Mouse (Mus musculus) left cerebral cortex, postnatal 14 days (tissue): ENCODE results near the gene Golph3l. TPM values are rescaled to one million over a fixed set of nuclear protein-coding genes. Genes with fewer than 3 reads are reported as not detected.
"Not testable (repeated sequence)": the region's sequence is repeated elsewhere in the genome, so short reads cannot be mapped to it uniquely, and the experiment has no call there.

Experiments used
- DNase-seq, 2 experiments: peaks; one replicate each; pipeline ENCODE4 v3.0.0; 2021 to 2022; ENCODE audit warnings: low spot score in 2 of 2, mixed read lengths in 1 of 2
- intact Hi-C: fragments of 180-260 bp; cut with DNase I; formaldehyde crosslinking; loops from one replicate; pipeline ENCODE4 v1.15.1; 2025
- total RNA-seq, 2 experiments: library from RNA; stranded (reverse); gene quantifications; 2 replicates each; pipeline ENCODE4 v1.2.3; 2021

Gene Golph3l
- total RNA-seq, 2 experiments from 2014 or later, result 15.8 to 21.1 TPM

DNA sequence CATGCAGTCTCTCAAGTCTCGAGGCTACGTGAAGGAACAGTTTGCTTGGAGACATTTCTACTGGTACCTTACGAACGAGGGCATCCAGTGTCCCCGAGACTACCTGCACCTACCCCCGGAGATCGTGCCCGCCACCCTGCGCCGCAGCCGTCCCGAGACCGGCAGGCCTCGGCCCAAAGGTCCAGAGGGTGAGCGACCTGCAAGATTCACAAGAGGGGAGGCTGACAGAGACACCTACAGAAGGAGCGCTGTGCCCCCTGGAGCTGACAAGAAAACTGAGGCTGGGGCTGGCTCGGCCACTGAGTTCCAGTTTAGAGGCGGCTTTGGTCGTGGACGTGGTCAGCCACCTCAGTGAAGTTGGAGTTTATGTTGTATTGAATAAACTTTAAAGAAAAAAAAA lies 33.7 kb downstream of the Golph3l start:
- intact Hi-C loops, DNase-seq: not testable (repeated sequence)

DNA sequence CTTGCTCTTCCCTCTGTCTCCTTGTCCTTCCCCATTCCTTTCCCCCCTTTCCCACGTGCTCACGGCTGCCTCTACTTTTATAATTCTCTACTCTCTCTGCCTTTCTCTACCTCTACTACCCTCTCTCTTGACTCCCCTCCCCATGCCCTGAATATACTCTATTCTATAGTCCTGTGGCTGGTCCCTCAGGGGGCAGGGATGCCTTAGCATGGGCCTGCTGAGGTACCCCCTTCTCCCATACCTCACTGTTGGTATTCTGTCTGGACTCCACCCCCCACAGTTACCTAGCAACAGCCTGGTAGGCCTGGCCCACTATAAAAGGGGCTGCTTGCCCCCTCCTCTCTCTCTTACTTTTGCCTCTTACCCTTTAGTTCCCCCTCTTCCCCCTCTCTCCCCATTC lies 34.8 kb downstream of the Golph3l start:
- intact Hi-C loops, result no loop called here

DNA sequence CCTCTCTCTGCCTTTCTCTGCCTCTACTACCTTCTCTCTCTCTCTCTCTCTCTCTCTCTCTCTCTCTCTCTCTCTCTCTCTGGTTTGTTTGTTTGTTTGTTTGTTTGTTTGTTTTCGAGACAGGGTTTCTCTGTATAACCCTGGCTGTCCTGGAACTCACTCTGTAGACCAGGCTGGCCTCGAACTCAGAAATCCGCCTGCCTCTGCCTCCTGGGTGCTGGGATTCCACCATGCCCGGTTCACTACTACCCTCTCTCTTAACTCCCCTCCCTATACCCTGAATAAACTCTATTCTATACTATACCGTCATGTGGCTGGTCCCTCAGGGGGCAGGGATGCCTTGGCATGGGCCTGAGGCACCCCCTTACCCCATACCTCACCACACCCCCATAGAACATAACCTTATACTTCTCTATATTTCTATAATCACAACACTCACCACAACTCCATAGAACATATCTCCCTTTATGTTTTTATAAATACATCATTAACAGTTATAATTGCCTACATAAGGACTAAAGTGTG lies 35.3 kb downstream of the Golph3l start:
- intact Hi-C loops, DNase-seq: not testable (repeated sequence)

More for the DNA sequence above, 34.8 kb downstream of the Golph3l start:
- DNase-seq, result no peak

GRCm38 (mm10) chr3:95624628-95625503 lies 36.1 kb downstream of the Golph3l start, which contains the start of gene Ensa:
Gene Ensa, plus strand, starts transcription at chr3:95624993.
- intact Hi-C loops, result no loop called here
- DNase-seq, result peak; percentile 99 to 100

DNA sequence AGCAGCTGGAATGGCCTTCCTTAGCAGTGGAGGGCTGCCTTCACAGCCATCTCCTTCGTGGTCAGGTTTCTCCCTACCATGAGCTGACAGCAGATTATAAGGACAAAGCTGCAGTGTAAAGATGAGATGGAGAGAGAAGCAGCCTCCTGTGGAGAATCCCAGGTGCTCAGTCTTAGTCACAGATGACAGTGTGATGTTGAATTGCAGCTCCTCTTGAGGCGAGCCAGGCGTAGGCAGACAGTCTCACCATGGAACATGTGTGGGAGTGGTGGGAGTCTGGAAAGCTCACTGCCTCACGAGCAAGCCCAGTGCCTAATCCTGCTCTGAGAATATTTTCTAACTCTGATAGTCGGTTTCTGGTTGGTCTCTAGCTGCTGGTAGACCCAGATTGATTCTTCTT lies 39.0 kb downstream of the Golph3l start:
- peak; percentile 80 to 90 for DNase-seq
- intact Hi-C loops, result no loop called here

- intact Hi-C loops, result no loop called here
- peak; percentile 62 to 79 for DNase-seq
Measured at GRCm38 (mm10) chr3:95629755-95630154, 41.0 kb downstream of the Golph3l start.

- DNase-seq, result no peak
- intact Hi-C loops, result no loop called here
Measured at GRCm38 (mm10) chr3:95630856-95631255, 42.1 kb downstream of the Golph3l start.

DNA sequence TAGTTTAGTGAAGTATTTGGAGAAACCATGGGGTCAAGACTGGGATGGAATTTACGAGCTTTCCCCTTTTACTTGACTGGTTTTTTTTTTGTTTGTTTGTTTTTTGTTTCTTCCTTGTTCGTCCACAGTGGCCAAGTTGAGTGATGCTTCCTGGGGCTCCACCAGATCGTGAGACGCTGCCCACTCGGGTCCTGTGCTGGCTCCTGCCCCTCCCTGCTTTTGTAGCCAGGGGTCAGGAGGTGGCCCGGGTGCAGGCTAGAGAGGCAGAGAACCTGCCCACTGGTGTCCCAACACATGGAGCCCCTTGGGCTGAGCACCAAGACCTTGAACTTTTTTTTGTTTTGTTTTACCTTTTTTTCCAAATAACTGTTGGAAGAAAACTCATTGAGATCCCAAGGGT lies 42.6 kb downstream of the Golph3l start:
- DNase-seq, result no peak
- intact Hi-C loops, result no loop called here

DNA sequence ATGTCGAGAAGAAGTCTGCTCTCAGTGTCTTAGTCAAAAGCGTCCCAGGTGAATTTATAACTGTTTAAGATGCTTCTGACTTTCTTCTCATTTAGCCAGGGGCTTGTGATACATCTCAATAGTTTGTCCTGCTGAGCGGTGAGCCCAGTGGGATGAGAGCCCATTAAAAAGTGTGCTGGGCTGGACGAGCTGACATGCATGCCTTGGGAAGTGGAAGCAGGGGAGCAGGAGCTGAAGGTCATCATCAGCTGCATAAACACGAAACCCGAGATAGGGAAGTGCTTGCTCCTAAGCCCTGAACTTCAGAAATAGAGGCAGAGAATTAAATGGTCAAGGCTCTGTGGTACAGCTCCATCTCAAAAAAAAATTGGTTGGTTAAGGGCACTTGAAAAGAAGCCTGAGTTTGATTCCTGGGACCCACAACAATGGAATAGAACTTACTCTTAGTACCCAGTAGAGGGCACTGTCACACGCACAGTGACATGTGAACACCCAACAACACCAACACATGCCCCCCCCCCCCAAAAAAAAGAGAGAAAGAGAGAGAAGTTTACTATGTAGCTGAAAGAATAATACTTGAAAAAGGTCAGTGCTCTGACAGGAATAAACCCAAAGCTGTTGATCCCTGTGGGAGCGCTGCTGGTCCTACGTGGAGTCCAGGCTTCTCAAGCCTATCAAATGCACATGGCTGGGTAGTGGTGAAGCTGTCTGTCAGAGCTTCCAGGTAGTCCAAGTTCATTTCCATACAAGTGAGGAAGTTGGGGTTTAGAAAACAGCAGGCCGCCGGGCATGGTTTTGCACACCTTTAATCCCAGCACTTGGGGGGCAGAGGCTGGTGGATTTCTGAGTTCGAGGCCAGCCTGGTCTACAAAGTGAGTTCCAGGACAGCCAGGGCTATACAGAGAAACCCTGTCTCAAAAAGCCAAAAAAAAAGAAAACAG lies 44.2 kb downstream of the Golph3l start:
- intact Hi-C loops, result no loop called here
- DNase-seq, result no peak

- intact Hi-C loops, result no loop called here
- DNase-seq, result no peak
Measured at GRCm38 (mm10) chr3:95635636-95636035, 46.9 kb downstream of the Golph3l start.

GRCm38 (mm10) chr3:95636072-95636471 lies 47.3 kb downstream of the Golph3l start:
- DNase-seq, result no peak
- intact Hi-C loops, result no loop called here

GRCm38 (mm10) chr3:95639694-95640093 lies 51.0 kb downstream of the Golph3l start:
- intact Hi-C loops, result no loop called here
- DNase-seq, result no peak

- DNase-seq, result no peak
- intact Hi-C loops, result no loop called here
Measured at GRCm38 (mm10) chr3:95643097-95643496, 54.4 kb downstream of the Golph3l start.

GRCm38 (mm10) chr3:95645313-95646235 lies 56.8 kb downstream of the Golph3l start:
- intact Hi-C loops, result no loop called here

DNA sequence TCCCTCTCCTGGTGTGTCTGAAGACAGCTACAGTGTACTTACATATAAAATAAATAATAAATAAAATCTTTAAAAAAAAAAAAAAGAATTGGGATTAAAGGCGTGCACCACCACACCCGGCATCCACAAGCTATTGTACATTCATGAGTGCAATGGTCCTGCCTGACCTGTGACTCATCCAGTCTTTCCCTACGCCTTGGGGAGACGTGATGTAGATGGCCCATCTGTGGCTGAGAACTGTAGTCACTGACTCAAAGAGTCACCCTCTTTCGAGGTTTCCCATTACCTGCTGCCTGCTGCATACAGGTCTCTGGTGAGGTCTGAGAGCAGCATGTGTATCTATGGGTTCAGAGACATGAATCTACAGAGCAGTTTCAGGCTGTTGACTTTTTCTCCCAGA lies 59.3 kb downstream of the Golph3l start:
- intact Hi-C loops, result no loop called here
- no peak for DNase-seq

More at GRCm38 (mm10) chr3:95645313-95646235, 56.8 kb downstream of the Golph3l start:
- peak in 1 of 2 experiments; percentile 30 for DNase-seq

DNA sequence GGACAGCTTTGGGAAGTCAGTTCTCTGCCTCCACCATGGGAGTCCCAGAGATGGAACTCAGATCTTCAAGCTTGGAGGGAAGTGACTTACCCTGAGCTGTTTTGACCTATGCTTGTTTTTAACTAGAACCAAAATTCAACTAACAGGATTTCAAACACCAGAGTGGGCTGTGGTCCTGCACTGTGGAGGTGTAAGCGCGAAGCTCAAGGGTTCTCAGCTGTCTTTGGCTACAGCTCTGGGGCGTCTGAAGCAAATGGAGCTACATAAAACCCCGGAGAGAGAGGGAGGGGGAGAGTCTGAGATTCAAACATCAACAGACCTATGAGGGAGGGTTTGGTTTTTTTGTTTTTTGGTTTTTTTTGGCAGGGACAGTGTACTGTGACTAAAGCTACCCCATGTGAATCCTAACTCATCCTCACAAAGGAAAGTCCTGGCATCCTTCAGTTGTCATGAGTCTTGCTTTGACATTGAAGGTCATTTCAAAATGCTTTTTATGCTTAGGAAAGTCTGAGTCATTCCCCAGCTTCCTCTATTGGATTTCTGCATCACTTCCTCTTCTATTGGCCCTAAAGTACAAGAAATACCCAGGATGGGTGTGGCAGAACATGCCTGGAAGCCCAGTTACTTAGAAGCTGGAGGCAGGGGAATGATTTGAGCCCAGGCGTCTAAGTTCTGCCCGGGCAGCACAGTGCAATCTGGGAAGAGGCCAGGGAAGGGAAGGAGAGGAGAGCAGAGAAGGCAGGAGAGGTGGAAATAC lies 61.7 kb downstream of the Golph3l start:
- intact Hi-C loops, result no loop called here
- no peak for DNase-seq

DNA sequence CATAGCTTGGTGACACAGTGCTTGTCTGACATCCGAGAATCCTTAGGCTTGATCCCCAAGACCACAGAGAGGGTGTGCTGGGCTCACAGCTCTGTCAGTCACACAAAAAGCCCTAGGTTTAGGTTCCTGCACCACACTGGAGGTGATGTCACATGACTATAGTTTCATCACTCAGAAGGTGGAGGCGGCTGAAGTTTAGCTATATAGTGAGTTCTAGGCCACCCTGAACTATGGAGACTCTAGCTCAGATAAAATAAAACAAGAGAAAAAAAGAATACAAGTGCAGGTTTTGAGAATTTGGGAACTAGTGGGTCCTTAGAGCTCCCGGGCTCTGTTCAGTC lies 62.3 kb downstream of the Golph3l start:
- no peak for DNase-seq

More for the DNA sequence above, 62.3 kb downstream of the Golph3l start:
- intact Hi-C loops, result no loop called here
